Mouse (Mus musculus) small intestine, adult 2 months (tissue): ENCODE measurements around the gene Spata32. TPM values are rescaled to one million over a fixed set of nuclear protein-coding genes. Genes with fewer than 3 reads are reported as not detected.

ENCODE experiments used
- H3K27ac ChIP-seq: fragments of 200-500 bp; 2 replicates; pipeline ENCODE4 v1.5.1; 2012; ENCODE audit warnings: low read depth, low read length, control low read depth, inconsistent platforms; ENCODE audit not compliant: insufficient read depth
- H3K27me3 ChIP-seq: fragments of 200-500 bp; 2 replicates; pipeline ENCODE4 v1.6.1; 2012; ENCODE audit warnings: mild to moderate bottlenecking, moderate library complexity, low read length, inconsistent platforms; ENCODE audit not compliant: control insufficient read depth, insufficient read depth
- H3K36me3 ChIP-seq: fragments of 200-500 bp; 2 replicates; pipeline ENCODE4 v1.6.1; 2012; ENCODE audit warnings: mild to moderate bottlenecking, low read length, control low read depth, inconsistent platforms; ENCODE audit not compliant: control insufficient read depth, insufficient read depth
- H3K4me1 ChIP-seq: fragments of 200-500 bp; 2 replicates; pipeline ENCODE4 v1.6.1; 2012; ENCODE audit warnings: low read length, inconsistent platforms, mixed read lengths; ENCODE audit not compliant: control insufficient read depth, insufficient read depth, insufficient read length
- H3K4me3 ChIP-seq: fragments of 200-500 bp; 2 replicates; pipeline ENCODE4 v1.5.1; 2012; ENCODE audit warnings: low read depth, mild to moderate bottlenecking, control low read depth, inconsistent platforms, low read length, moderate library complexity
- CTCF ChIP-seq: fragments of 200-500 bp; IDR thresholded peaks from 2 replicates; pipeline ENCODE4 v1.5.1; 2012; ENCODE audit warnings: low read depth, mild to moderate bottlenecking, control low read depth, inconsistent platforms, low read length, moderate library complexity, mixed read lengths; ENCODE audit not compliant: insufficient replicate concordance, insufficient read length; ENCODE audit errors: extremely low read depth
- POLR2A ChIP-seq: fragments of 200-500 bp; IDR thresholded peaks from 2 replicates; pipeline ENCODE4 v1.6.1; 2012; ENCODE audit warnings: low read depth, mild to moderate bottlenecking, control low read depth, inconsistent platforms, low read length, moderate library complexity
- WGBS: fragments of 180-500 bp; shearing (Covaris S2); methylation state at CpG from one replicate; pipeline ENCODE4 v1.1.7; 2018; 5-methylcytosine and 5-hydroxymethylcytosine counted together
- polyA plus RNA-seq: library from polyadenylated mRNA; depleted of rRNA; stranded (reverse); fragments of >200 nt; gene quantifications from 2 replicates; pipeline ENCODE4 v1.2.3, GENCODE M21; 2012

Spata32 gene
- polyA plus RNA-seq, 1 experiment = not detected

DNA sequence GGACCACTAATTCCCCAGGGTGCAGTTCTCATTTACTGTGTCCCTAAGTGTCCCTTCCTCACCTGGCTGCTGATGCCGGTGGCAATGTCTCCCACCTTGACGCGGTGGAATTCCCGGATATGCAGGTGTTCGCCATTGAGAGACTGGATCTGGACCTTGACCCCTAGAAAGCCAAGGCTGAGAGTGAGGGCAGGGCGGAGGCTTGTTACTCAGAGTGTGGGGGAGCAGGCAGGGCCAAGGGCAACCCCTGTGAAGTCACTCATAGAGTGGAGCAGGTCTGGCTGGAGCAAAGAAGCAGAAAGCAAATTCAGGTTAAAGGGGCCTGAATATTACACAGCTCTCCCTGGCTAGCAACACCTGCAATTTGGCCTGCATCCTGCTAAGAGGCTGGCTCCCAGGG lies 3.2 kb upstream of the Spata32 start:
- peaks cover 29% of the 10 kb centered on the region for H3K4me1 ChIP-seq
- 52% methylated on average over 6 of the region's 6 CpGs for WGBS
- no peak overlapping the region; the same call in 1 of the 2 replicates for H3K27ac ChIP-seq
- TF ChIP-seq POLR2A = no peak
- TF ChIP-seq CTCF = no peak
- peak overlapping the region; percentile 45 for H3K4me3 ChIP-seq
- H3K27me3 ChIP-seq = no peaks in the 10 kb centered on the region
- H3K36me3 ChIP-seq = peaks cover 32% of the 10 kb centered on the region

DNA sequence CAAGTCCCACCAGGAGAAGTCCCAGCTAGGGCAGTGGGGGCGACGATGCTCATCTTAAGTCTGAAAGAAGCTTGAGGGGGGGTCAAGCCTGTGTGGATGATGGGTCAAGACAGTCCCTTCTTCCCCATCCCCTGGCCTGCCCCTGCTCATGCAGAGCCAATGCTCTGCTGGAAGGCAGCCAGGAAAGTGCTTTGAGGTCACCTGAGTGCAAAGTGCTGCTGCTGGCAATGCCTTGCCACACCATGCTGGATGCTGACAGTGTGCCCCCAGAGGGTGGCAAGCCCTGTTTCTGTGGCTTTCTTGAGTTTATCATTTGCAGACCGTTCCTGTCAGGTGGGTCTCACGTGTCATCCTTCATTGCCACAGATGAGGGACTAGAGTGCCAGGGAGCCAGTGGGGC lies 1.8 kb upstream of the Spata32 start:
- Histone ChIP-seq H3K4me1 (peaks cover 23% of the 10 kb centered on the region), H3K36me3 (peaks cover 23% of the 10 kb centered on the region), H3K27ac (no peak overlapping the region), H3K27me3 (no peaks in the 10 kb centered on the region), H3K4me3 (no peak overlapping the region)
- no peak for TF ChIP-seq POLR2A
- TF ChIP-seq CTCF = no peak
- WGBS = 71% methylated on average over 4 of the region's 4 CpGs

DNA sequence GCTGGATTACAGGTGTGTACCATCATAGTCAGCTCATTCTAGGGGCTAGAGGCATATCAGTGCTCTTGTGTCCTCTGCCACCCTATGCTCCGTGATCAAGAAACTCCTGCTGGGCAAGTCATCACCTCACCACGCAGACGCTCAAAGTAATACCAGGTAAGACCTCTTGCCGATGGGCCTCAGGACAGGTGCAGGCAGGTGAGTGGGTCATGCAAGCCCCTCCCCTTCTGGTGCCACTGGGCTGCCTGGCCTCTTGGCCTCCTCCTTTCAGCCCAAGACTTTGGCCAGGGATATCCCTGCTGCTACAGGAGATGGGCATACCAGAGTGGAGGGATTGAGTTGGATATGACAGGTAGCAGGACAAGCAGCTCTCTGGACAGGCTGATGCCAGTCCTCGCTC lies 1.0 kb upstream of the Spata32 start:
- H3K27ac ChIP-seq = no peak overlapping the region
- H3K27me3 ChIP-seq = no peaks in the 10 kb centered on the region
- peaks cover 16% of the 10 kb centered on the region for H3K36me3 ChIP-seq
- peaks cover 23% of the 10 kb centered on the region for H3K4me1 ChIP-seq
- no peak for TF ChIP-seq CTCF
- no peak for TF ChIP-seq POLR2A
- 85% methylated on average over 5 of the region's 5 CpGs for WGBS
- no peak overlapping the region for H3K4me3 ChIP-seq

- 24% methylated on average over 6 of the region's 6 CpGs for WGBS
- H3K27ac ChIP-seq = no peak overlapping the region
- peak overlapping the region; percentile 70 for H3K4me3 ChIP-seq
- H3K27me3 ChIP-seq = no peaks in the 10 kb centered on the region
- peaks cover 23% of the 10 kb centered on the region for H3K4me1 ChIP-seq
- H3K36me3 ChIP-seq = peaks cover 9% of the 10 kb centered on the region; the same call in 1 of the 2 replicates
- TF ChIP-seq POLR2A = no peak
- TF ChIP-seq CTCF = no peak
Measured at GRCm38 (mm10) chr11:103218517-103218901, 277 bp upstream of the Spata32 start.

DNA sequence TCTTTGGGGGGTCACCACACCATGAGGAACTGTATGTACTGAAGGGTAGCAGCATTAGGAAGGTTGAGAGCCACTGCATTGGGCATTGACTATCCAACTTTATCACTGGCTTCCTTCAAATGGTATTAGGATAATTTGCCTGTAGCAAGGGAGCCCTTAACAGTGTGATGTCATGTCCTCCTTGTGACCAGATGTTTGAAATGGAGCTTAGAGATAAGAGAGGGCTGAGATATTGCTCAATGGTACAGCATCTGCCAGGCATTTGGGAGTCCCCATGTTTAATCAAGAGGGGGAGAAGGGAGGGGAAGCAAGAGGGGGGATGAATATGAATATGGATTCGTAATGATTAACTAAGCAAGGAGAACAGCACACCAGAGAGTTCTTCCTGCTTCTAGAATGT lies 2.9 kb downstream of the Spata32 start:
- 0 out of 2 replicates have a peak, but pooled peaks cover 3% of the 10 kb centered on the region for H3K36me3 ChIP-seq
- no peak for TF ChIP-seq POLR2A
- no peak for TF ChIP-seq CTCF
- no peak overlapping the region for H3K4me3 ChIP-seq
- 17% methylated on average over 1 of the region's 1 CpGs for WGBS
- no peak overlapping the region for H3K27ac ChIP-seq
- H3K4me1 ChIP-seq = peaks cover 7% of the 10 kb centered on the region
- H3K27me3 ChIP-seq = no peaks in the 10 kb centered on the region

GRCm38 (mm10) chr11:103213712-103214111 lies 4.5 kb downstream of the Spata32 start:
- WGBS = 82% methylated on average over 5 of the region's 5 CpGs
- H3K4me1 ChIP-seq = peaks cover 4% of the 10 kb centered on the region; the same call in 1 of the 2 replicates
- H3K27ac ChIP-seq = no peak overlapping the region
- no peak overlapping the region for H3K4me3 ChIP-seq
- no peaks in the 10 kb centered on the region for H3K27me3 ChIP-seq
- TF ChIP-seq POLR2A (no peak), CTCF (peak; percentile 43; the same call in 1 of the 2 replicates)
- H3K36me3 ChIP-seq = no peaks in the 10 kb centered on the region

GRCm38 (mm10) chr11:103210291-103210690 lies 7.9 kb downstream of the Spata32 start:
- TF ChIP-seq CTCF (no peak), POLR2A (no peak)
- WGBS = 62% methylated on average over 8 of the region's 8 CpGs
- H3K27ac ChIP-seq = no peak overlapping the region

More at GRCm38 (mm10) chr11:103210291-103210690, 7.9 kb downstream of the Spata32 start:
- no peak overlapping the region for H3K4me3 ChIP-seq
- H3K36me3 ChIP-seq = no peaks in the 10 kb centered on the region
- no peaks in the 10 kb centered on the region for H3K27me3 ChIP-seq
- H3K4me1 ChIP-seq = no peaks in the 10 kb centered on the region
